Mouse (Mus musculus): Measurements from ENCODE around the gene Palld. TPM values are rescaled to one million over a fixed set of nuclear protein-coding genes. Genes with fewer than 3 reads are reported as not detected.

The Palld gene
- total and polyA plus RNA-seq, 3 experiments: 0.87 to 7.1 (median 2.6) TPM

- H3K27me3 ChIP-seq (replicated peaks): no peaks in the 10 kb centered on the region
Observed at GRCm38 (mm10) chr8:61897402-61897801, 5.1 kb downstream of the Palld start.

GRCm38 (mm10) chr8:61896742-61897141 lies 5.7 kb downstream of the Palld start:
- H3K4me2 ChIP-seq (ENCODE audit: insufficient read depth, low read depth, poor library complexity, severe bottlenecking): no peak overlapping the region
- TF ChIP-seq MYC (IDR thresholded peaks at IDR 0.05; ENCODE audit: low read depth, low read length) (no peak), MXI1 (IDR thresholded peaks at IDR 0.05; ENCODE audit: low read depth, low read length) (no peak), E2F4 (IDR thresholded peaks at IDR 0.05; ENCODE audit: insufficient replicate concordance, low read depth, low read length) (no peak), ELF1 (IDR thresholded peaks at IDR 0.05; ENCODE audit: low read depth, low read length) (no peak), MAX (IDR thresholded peaks at IDR 0.05; ENCODE audit: low read length) (no peak), PAX5 (IDR thresholded peaks at IDR 0.05; ENCODE audit: low read length) (no peak), IRF4 (IDR thresholded peaks at IDR 0.05; ENCODE audit: low read depth, low read length) (no peak), USF1 (IDR thresholded peaks at IDR 0.05; ENCODE audit: low read depth, low read length) (no peak), NRF1 (IDR thresholded peaks at IDR 0.05; ENCODE audit: low read depth, low read length) (no peak), TCF12 (IDR thresholded peaks at IDR 0.05; ENCODE audit: low read depth, low read length) (no peak), SMC3 (IDR thresholded peaks at IDR 0.05; ENCODE audit: low read depth, low read length) (no peak), ZKSCAN1 (IDR thresholded peaks at IDR 0.05; ENCODE audit: borderline replicate concordance, low read depth, low read length) (no peak), KAT2A (IDR thresholded peaks at IDR 0.05; ENCODE audit: insufficient replicate concordance, low read length) (no peak), ZC3H11A (IDR thresholded peaks at IDR 0.05; ENCODE audit: low read depth, low read length) (no peak)

More at GRCm38 (mm10) chr8:61897402-61897801, 5.1 kb downstream of the Palld start:
- in situ Hi-C loops (cut with MboI; ENCODE audit: low pct_ligation_motif_present, low pct_unique_long_range_greater_than_20kb, low sequenced_read_pairs): loop anchor here (25.0 kb wide), 1 partner anchor 140 kb away; no protein-coding TSS in a partner anchor
- no peak overlapping the region for H3K27ac ChIP-seq (ENCODE audit: insufficient read depth, low read depth)
- no peaks in the 10 kb centered on the region for H3K9me3 ChIP-seq (replicated peaks; ENCODE audit: low read length)
- H3K36me3 ChIP-seq (replicated peaks in 1 of 2; ENCODE audit: control insufficient read depth in 1 of 2, insufficient read depth in 1 of 2, low read length in 1 of 2): no peaks in the 10 kb centered on the region
- DNase-seq (ENCODE audit: extremely low read depth): no peak
- no peak overlapping the region for H3K4me3 ChIP-seq (replicated peaks in 1 of 3; ENCODE audit: low read depth in 2 of 3, low read length in 2 of 3, poor library complexity in 1 of 3)
- H3K79me2 ChIP-seq (replicated peaks; ENCODE audit: control insufficient read depth, extremely low read depth, insufficient read depth, poor library complexity, severe bottlenecking): no peaks in the 10 kb centered on the region
- H3K4me1 ChIP-seq (ENCODE audit: control insufficient read depth in 1 of 2, insufficient read depth in 2 of 2): no peaks in the 10 kb centered on the region
- no peak overlapping the region for H3K9ac ChIP-seq (ENCODE audit: insufficient read depth, low read depth)
- TF ChIP-seq NELFE (IDR thresholded peaks at IDR 0.05; ENCODE audit: low read depth, low read length) (no peak), USF2 (conservative IDR thresholded peaks at IDR 0.05; ENCODE audit: low read depth, low read length) (no peak), RAD21 (IDR thresholded peaks at IDR 0.05; ENCODE audit: low read depth, low read length) (no peak), MEF2A (IDR thresholded peaks at IDR 0.05; ENCODE audit: borderline replicate concordance, low read depth, low read length) (no peak), ZNF384 (IDR thresholded peaks at IDR 0.05; ENCODE audit: low read depth, low read length) (no peak), EP300 (IDR thresholded peaks at IDR 0.05; ENCODE audit: low read length) (no peak), MXI1 (IDR thresholded peaks at IDR 0.05; ENCODE audit: low read depth, low read length) (no peak), IRF4 (IDR thresholded peaks at IDR 0.05; ENCODE audit: low read depth, low read length) (no peak), TBP (conservative IDR thresholded peaks at IDR 0.05; ENCODE audit: low read depth, low read length) (no peak), ELF1 (IDR thresholded peaks at IDR 0.05; ENCODE audit: low read depth, low read length) (no peak)
- dilution Hi-C loops (cut with MboI; ENCODE audit: extremely low pct_ligation_motif_present, extremely low pct_unique_long_range_greater_than_20kb, low sequenced_read_pairs): no loop called here
- H3K4me2 ChIP-seq (ENCODE audit: insufficient read depth, low read depth, poor library complexity, severe bottlenecking): no peak overlapping the region

More at GRCm38 (mm10) chr8:61896742-61897141, 5.7 kb downstream of the Palld start:
- no peaks in the 10 kb centered on the region for H3K79me2 ChIP-seq (replicated peaks; ENCODE audit: control insufficient read depth, extremely low read depth, insufficient read depth, poor library complexity, severe bottlenecking)
- H3K9ac ChIP-seq (ENCODE audit: insufficient read depth, low read depth): no peak overlapping the region
- H3K27me3 ChIP-seq (replicated peaks): no peaks in the 10 kb centered on the region
- H3K9me3 ChIP-seq (replicated peaks; ENCODE audit: low read length): no peaks in the 10 kb centered on the region
- no peak overlapping the region for H3K27ac ChIP-seq (ENCODE audit: insufficient read depth, low read depth)
- no peak for DNase-seq (ENCODE audit: extremely low read depth)
- dilution Hi-C loops (cut with MboI; ENCODE audit: extremely low pct_ligation_motif_present, extremely low pct_unique_long_range_greater_than_20kb, low sequenced_read_pairs) (no loop called here), in situ Hi-C loops (cut with MboI; ENCODE audit: low pct_ligation_motif_present, low pct_unique_long_range_greater_than_20kb, low sequenced_read_pairs) (loop anchor here (25.0 kb wide), 1 partner anchor 141 kb away; no protein-coding TSS in a partner anchor)
- H3K4me1 ChIP-seq (ENCODE audit: control insufficient read depth in 1 of 2, insufficient read depth in 2 of 2): no peaks in the 10 kb centered on the region
- H3K36me3 ChIP-seq (replicated peaks in 1 of 2; ENCODE audit: control insufficient read depth in 1 of 2, insufficient read depth in 1 of 2, low read length in 1 of 2): no peaks in the 10 kb centered on the region
- H3K4me3 ChIP-seq (replicated peaks in 1 of 3; ENCODE audit: low read depth in 2 of 3, low read length in 2 of 3, poor library complexity in 1 of 3): no peak overlapping the region
